Mouse (Mus musculus) brain, embryonic 18.5 days (tissue): Measurements from ENCODE around the gene Zfp827.

Experiments
- DNase-seq: peaks from one replicate; pipeline ENCODE4 v3.0.0-alpha.2; 2012; ENCODE audit warnings: low read depth, low spot score

The Zfp827 gene

GRCm38 (mm10) chr8:79209641-79210358 lies 181.6 kb downstream of the Zfp827 start:
- DNase-seq = no peak

GRCm38 (mm10) chr8:79211630-79212029 lies 183.4 kb downstream of the Zfp827 start:
- DNase-seq = no peak

DNA sequence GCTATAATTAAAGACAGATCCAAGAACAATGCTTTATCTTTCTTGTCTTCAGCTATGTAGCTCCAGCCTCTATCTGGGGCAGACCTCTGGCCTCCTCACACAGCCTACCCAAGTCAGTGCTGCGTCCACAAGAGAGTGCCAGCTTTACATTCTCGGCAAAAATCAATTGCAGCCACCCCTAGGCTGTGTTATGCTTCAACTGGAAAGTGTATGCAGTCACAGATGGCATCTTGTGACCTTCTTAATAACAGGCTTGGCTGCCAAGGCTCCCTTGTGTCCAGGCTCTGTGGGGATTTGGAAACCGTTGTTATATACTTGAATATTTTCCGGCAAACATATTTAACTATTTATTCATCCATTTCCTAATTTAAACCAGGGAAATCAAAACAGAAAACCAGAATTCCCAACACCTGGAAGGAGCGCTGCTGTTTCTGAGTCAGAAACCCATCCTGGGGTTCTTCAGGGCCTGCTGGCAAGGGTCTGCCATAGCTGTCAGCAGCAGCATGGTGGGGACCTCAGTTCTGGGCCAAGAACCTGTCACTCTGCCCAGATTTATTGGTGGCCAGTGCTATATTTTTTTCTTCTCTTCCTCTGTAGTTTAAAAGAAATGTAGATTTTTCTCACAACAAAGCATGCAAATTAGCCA lies 194.0 kb downstream of the Zfp827 start:
- no peak for DNase-seq

GRCm38 (mm10) chr8:79222752-79223141 lies 194.5 kb downstream of the Zfp827 start:
- no peak for DNase-seq

GRCm38 (mm10) chr8:79224363-79224762 lies 196.1 kb downstream of the Zfp827 start:
- no peak for DNase-seq

DNA sequence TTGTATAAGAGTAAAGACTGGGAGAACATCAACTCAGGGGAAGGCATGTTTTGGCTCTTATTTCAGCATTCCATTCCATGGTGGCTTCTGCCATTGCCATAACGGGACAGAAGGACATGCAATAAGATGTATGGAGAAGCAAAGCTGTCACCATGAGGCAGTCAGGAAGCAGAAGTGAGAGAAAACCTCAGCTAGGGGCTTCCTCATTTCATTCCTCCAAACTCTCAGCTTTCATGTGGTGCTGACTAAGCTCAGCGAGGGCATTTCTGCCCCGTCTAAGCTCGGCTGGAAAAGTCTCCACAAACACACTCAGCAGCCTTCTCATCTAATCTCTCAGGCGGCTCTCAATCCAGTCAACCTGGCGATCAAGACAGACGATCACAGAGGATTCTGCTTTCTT lies 197.3 kb downstream of the Zfp827 start:
- no peak for DNase-seq

- no peak for DNase-seq
These were observed 197.8 kb downstream of the Zfp827 start for GRCm38 (mm10) chr8:79226046-79226445.

- no peak for DNase-seq
These were observed 199.0 kb downstream of the Zfp827 start for GRCm38 (mm10) chr8:79227194-79227593.

DNA sequence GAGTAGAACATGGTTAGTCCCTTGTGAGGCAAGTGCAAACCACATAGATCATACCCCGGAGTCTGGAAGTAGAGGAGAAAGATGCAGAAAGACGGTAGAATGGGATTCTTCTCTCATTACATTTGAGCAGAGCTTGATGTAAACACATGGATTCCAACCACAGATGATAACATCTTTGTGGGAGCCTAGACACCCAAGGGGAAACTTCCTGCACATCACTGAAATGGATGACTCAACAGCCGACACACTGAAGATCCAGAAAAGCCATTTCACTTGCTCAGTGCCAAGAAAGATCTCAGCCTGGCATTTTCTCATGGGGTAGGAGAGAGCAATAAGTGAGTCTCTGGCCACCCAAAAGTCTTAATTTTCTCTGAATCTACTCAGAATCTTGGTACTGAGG lies 199.7 kb downstream of the Zfp827 start:
- DNase-seq = no peak

DNA sequence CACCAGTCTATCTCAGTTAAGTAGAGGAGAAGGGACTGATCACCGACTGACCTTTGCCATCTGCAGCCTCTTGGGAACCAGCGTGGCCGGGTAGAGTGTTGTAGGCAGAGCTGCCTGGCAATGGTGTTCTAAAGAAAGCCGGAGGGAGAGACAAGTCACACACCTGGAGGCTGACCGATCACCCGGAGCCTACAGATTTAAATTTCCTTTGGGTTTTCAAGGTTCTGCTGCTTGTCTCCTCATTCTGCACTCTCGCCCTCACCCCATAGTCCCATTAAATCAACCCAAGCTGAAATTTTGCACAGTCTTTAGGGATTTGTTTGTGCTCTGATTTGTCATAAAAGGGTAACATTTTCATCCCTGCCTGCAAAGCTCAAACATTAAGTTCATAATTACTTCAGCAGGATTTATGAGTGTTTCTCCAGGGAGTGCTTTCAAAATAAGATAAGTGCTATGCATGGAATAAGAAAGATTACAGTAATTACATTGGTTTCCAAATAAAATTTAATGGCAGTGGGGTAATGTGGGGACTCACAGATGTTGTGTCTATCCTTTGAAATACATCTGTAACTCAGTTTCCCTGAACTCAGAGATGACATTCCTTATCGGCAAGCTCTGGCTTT lies 201.1 kb downstream of the Zfp827 start:
- DNase-seq = no peak

DNA sequence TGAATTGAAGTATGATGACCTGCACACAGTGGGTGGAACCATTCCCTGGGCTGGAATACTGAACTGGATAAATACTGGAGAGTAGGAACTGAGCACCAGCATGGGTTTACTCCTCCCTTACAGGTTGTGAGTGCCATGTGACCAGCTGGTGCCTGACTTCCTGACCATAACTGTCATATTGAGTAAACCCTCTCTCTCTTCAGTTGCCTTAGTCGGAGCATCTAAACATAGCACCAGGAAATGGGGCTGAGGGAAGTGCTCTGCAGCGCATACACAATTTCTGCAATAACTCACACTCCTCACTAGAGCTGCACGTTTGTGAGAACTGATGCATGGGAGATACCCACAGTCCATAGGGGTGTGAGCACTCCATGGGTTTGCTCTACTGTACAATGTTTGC lies 211.1 kb downstream of the Zfp827 start:
- DNase-seq = no peak

DNA sequence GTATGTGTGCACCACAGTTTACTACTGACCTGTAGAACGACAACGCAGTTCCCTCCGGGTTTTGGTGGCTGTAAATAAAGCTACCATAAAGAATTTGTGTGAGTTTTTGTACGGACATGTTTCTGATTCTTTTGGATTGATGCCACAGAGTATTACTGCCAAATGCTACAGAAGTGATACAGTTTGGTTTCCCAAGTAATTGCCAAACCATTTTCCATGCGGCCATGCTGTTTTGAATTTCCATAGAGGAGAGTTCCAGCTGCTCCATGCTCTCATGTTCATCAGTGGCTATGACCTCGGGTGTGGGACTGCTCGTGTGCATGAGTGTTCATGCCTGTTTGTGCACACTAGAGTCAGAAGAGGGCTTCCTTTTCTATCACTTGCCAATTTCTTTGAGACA lies 211.8 kb downstream of the Zfp827 start:
- no peak for DNase-seq
